ENCODE assay signal across 19 mouse cellular contexts in genomic region chr2:154689391-154689790, GRCm38 (mm10).
"Had no signal": no experiment of that assay in that cellular context is flagged by ENCODE, and none has a peak within 500 bp of the region (broad histone marks: within the 10 kb centered on the region; RNA-seq: fewer than 3 reads in every experiment).

No protein-coding gene starts in this region.

- H3K4me1 ChIP-seq: midbrain, embryonic 10.5 days; midbrain, embryonic 12.5 days had no signal

- DNase-seq: liver, embryonic 13.5 days; liver, postnatal 0 days; midbrain, embryonic 14.5 days; retina, postnatal 1 day; right cerebral cortex, adult 18-20 months; right cerebral cortex, postnatal 25 days; right cerebral cortex, postnatal 4 days; spleen, adult 18-20 months; thymus, adult 18-20 months; thymus, postnatal 14 days; thymus, postnatal 36 days had no signal

- H3K27me3 ChIP-seq: liver, embryonic 13.5 days; liver, embryonic 15.5 days; midbrain, embryonic 12.5 days; neural tube, embryonic 13.5 days; neural tube, embryonic 15.5 days had no signal

- H3K9ac ChIP-seq: liver, embryonic 13.5 days; liver, embryonic 15.5 days; liver, postnatal 0 days; midbrain, embryonic 12.5 days; neural tube, embryonic 13.5 days; neural tube, embryonic 15.5 days had no signal

- H3K4me3 ChIP-seq: liver, embryonic 13.5 days; liver, embryonic 15.5 days; midbrain, embryonic 10.5 days; midbrain, embryonic 12.5 days; myocyte; neural tube, embryonic 13.5 days; neural tube, embryonic 15.5 days had no signal

- H3K4me2 ChIP-seq: liver, embryonic 11.5 days; liver, embryonic 13.5 days; liver, embryonic 15.5 days; midbrain, embryonic 12.5 days; neural tube, embryonic 13.5 days; neural tube, embryonic 15.5 days had no signal

- ATAC-seq: liver, postnatal 0 days; midbrain, embryonic 16.5 days had no signal

- H3K27ac ChIP-seq: liver, embryonic 13.5 days; liver, embryonic 15.5 days; midbrain, embryonic 10.5 days; midbrain, embryonic 12.5 days; neural tube, embryonic 13.5 days; neural tube, embryonic 15.5 days had no signal

- H3K9me3 ChIP-seq: liver, embryonic 13.5 days; liver, embryonic 15.5 days; midbrain, embryonic 10.5 days; midbrain, embryonic 12.5 days; neural tube, embryonic 13.5 days; neural tube, embryonic 15.5 days had no signal
